Mouse (Mus musculus) MEL (cell line): ENCODE results near the gene Dcdc2b. TPM values are rescaled to one million over a fixed set of nuclear protein-coding genes. Genes with fewer than 3 reads are reported as not detected.

Source experiments
- DNase-seq: peaks from one replicate; pipeline ENCODE4 v3.0.0; 2011; ENCODE audit warnings: low read depth, low spot score
- H3K27ac ChIP-seq: 2 replicates; pipeline ENCODE4 v1.5.1; 2012; ENCODE audit warnings: low read depth, mild to moderate bottlenecking, control low read depth, low read length, moderate library complexity; ENCODE audit not compliant: control insufficient read depth
- H3K27me3 ChIP-seq, 2 experiments: fragments of 150-350 bp in 1 of 2; sonication (generic) in 1 of 2; 2 replicates each; pipeline ENCODE4 v1.6.1; 2012; ENCODE audit warnings: low read length in 2 of 2, mild to moderate bottlenecking in 2 of 2, improper control_type of control experiment in 1 of 2, moderate library complexity in 1 of 2; ENCODE audit not compliant: insufficient read depth in 2 of 2, control insufficient read depth in 1 of 2
- H3K36me3 ChIP-seq, 2 experiments: 2 replicates each; pipeline ENCODE4 v1.6.1; 2012 to 2014; ENCODE audit warnings: low read length in 2 of 2, improper control_type of control experiment in 1 of 2, inconsistent platforms in 1 of 2, mild to moderate bottlenecking in 1 of 2; ENCODE audit not compliant: insufficient read depth in 2 of 2, control insufficient read depth in 1 of 2
- H3K4me1 ChIP-seq, 2 experiments: fragments of 150-350 bp in 1 of 2; sonication (generic) in 1 of 2; 2 replicates each; pipeline ENCODE4 v1.6.1; 2012; ENCODE audit warnings: low read length in 2 of 2, improper control_type of control experiment in 1 of 2, mild to moderate bottlenecking in 1 of 2; ENCODE audit not compliant: insufficient read depth in 2 of 2, control insufficient read depth in 1 of 2
- H3K4me3 ChIP-seq, 2 experiments: fragments of 150-350 bp in 1 of 2; sonication (generic) in 1 of 2; 2 replicates each; pipeline ENCODE4 v1.5.1; 2012; ENCODE audit warnings: low read depth in 2 of 2, low read length in 2 of 2, mild to moderate bottlenecking in 2 of 2, moderate library complexity in 2 of 2, control low read depth in 1 of 2, improper control_type of control experiment in 1 of 2; ENCODE audit not compliant: control insufficient read depth in 1 of 2, insufficient read depth in 1 of 2
- H3K79me2 ChIP-seq: 2 replicates; pipeline ENCODE4 v1.6.1; 2012; ENCODE audit warnings: mild to moderate bottlenecking, low read length, moderate library complexity; ENCODE audit not compliant: control insufficient read depth, poor library complexity, insufficient read depth
- H3K9ac ChIP-seq: 2 replicates; pipeline ENCODE4 v1.6.1; 2012; ENCODE audit warnings: low read depth, mild to moderate bottlenecking, control low read depth, low read length, moderate library complexity; ENCODE audit not compliant: control insufficient read depth, poor library complexity, severe bottlenecking
- H3K9me3 ChIP-seq: fragments of 150-350 bp; sonication (generic); replicated peaks from 2 replicates; pipeline ENCODE4 v1.6.1; 2012; ENCODE audit warnings: mild to moderate bottlenecking, low read length, improper control_type of control experiment, moderate library complexity; ENCODE audit not compliant: insufficient read depth
- BHLHE40 ChIP-seq: IDR thresholded peaks from 2 replicates; pipeline ENCODE4 v1.6.1; 2012; ENCODE audit warnings: low read depth, mild to moderate bottlenecking, inconsistent platforms, low read length, improper control_type of control experiment, borderline replicate concordance
- CHD1 ChIP-seq: IDR thresholded peaks from 2 replicates; pipeline ENCODE4 v1.6.1; 2012; ENCODE audit warnings: low read depth, mild to moderate bottlenecking, inconsistent platforms, low read length, improper control_type of control experiment
- CTCF ChIP-seq, 3 experiments: IDR thresholded peaks in 2 of 3; conservative IDR thresholded peaks in 1 of 3; 2 replicates each; pipeline ENCODE4 v1.5.1; 2011 to 2012; ENCODE audit warnings: low read length in 3 of 3, low read depth in 2 of 3, mild to moderate bottlenecking in 2 of 3, improper control_type of control experiment in 1 of 3, inconsistent platforms in 1 of 3, mixed read lengths in 1 of 3, moderate library complexity in 1 of 3; ENCODE audit not compliant: control insufficient read depth in 1 of 3, insufficient read depth in 1 of 3, poor library complexity in 1 of 3, severe bottlenecking in 1 of 3
- ELF1 ChIP-seq: IDR thresholded peaks from 2 replicates; pipeline ENCODE4 v1.6.1; 2014; ENCODE audit warnings: low read depth, mild to moderate bottlenecking, inconsistent platforms, low read length, improper control_type of control experiment, moderate library complexity
- EP300 ChIP-seq, 2 experiments: IDR thresholded peaks; 2 replicates each; pipeline ENCODE4 v1.6.1; 2011; ENCODE audit warnings: improper control_type of control experiment in 2 of 2, low read length in 2 of 2, low read depth in 1 of 2, mild to moderate bottlenecking in 1 of 2
- ETS1 ChIP-seq: IDR thresholded peaks from 2 replicates; pipeline ENCODE4 v1.6.1; 2012; ENCODE audit warnings: low read depth, mild to moderate bottlenecking, inconsistent platforms, low read length, improper control_type of control experiment, moderate library complexity
- GABPA ChIP-seq: IDR thresholded peaks from 2 replicates; pipeline ENCODE4 v1.6.1; 2012; ENCODE audit warnings: low read depth, mild to moderate bottlenecking, inconsistent platforms, low read length, improper control_type of control experiment, moderate library complexity
- GATA1 ChIP-seq: IDR thresholded peaks from 2 replicates; pipeline ENCODE4 v1.6.1; 2011; ENCODE audit warnings: low read depth, low read length, improper control_type of control experiment
- HCFC1 ChIP-seq: IDR thresholded peaks from 2 replicates; pipeline ENCODE4 v1.6.1; 2012; ENCODE audit warnings: low read depth, mild to moderate bottlenecking, inconsistent platforms, low read length, improper control_type of control experiment, moderate library complexity
- JUND ChIP-seq: IDR thresholded peaks from 2 replicates; pipeline ENCODE4 v1.6.1; 2011; ENCODE audit warnings: low read depth, mild to moderate bottlenecking, improper control_type of control experiment, low read length
- KAT2A ChIP-seq: conservative IDR thresholded peaks from 2 replicates; pipeline ENCODE4 v1.6.1; 2012; ENCODE audit warnings: low read depth, low read length, improper control_type of control experiment, inconsistent platforms
- MAFK ChIP-seq: IDR thresholded peaks from 2 replicates; pipeline ENCODE4 v1.6.1; 2011; ENCODE audit warnings: low read depth, mild to moderate bottlenecking, low read length, improper control_type of control experiment, borderline replicate concordance
- MAX ChIP-seq: IDR thresholded peaks from 2 replicates; pipeline ENCODE4 v1.6.1; 2011; ENCODE audit warnings: low read length, improper control_type of control experiment
- MAZ ChIP-seq: IDR thresholded peaks from 2 replicates; pipeline ENCODE4 v1.6.1; 2012; ENCODE audit warnings: low read depth, mild to moderate bottlenecking, inconsistent platforms, low read length, improper control_type of control experiment
- MEF2A ChIP-seq: IDR thresholded peaks from 2 replicates; pipeline ENCODE4 v1.6.1; 2014; ENCODE audit warnings: low read depth, mild to moderate bottlenecking, inconsistent platforms, low read length, improper control_type of control experiment; ENCODE audit not compliant: poor library complexity, insufficient replicate concordance, severe bottlenecking; ENCODE audit errors: extremely low read depth
- MXI1 ChIP-seq: IDR thresholded peaks from 2 replicates; pipeline ENCODE4 v1.6.1; 2011; ENCODE audit warnings: mild to moderate bottlenecking, low read depth, low read length, improper control_type of control experiment
- MYB ChIP-seq: IDR thresholded peaks from 2 replicates; pipeline ENCODE4 v1.6.1; 2011; ENCODE audit warnings: mild to moderate bottlenecking, low read depth, low read length, improper control_type of control experiment
- MYC ChIP-seq: IDR thresholded peaks from 2 replicates; pipeline ENCODE4 v1.6.1; 2011; ENCODE audit warnings: low read depth, mild to moderate bottlenecking, low read length, improper control_type of control experiment, moderate library complexity
- NELFE ChIP-seq: IDR thresholded peaks from 2 replicates; pipeline ENCODE4 v1.6.1; 2011; ENCODE audit warnings: low read depth, low read length, improper control_type of control experiment
- NRF1 ChIP-seq: IDR thresholded peaks from 2 replicates; pipeline ENCODE4 v1.6.1; 2014; ENCODE audit warnings: low read depth, mild to moderate bottlenecking, inconsistent platforms, low read length, improper control_type of control experiment, moderate library complexity; ENCODE audit not compliant: poor library complexity, insufficient read depth, severe bottlenecking
- POLR2A ChIP-seq, 2 experiments: IDR thresholded peaks; 2 replicates each; pipeline ENCODE4 v1.6.1; 2011 to 2012; ENCODE audit warnings: low read length in 2 of 2, mild to moderate bottlenecking in 2 of 2, control low read depth in 1 of 2, improper control_type of control experiment in 1 of 2, low read depth in 1 of 2, moderate library complexity in 1 of 2; ENCODE audit not compliant: control insufficient read depth in 1 of 2, insufficient read depth in 1 of 2, poor library complexity in 1 of 2
- POLR2AphosphoS2 ChIP-seq: IDR thresholded peaks from 2 replicates; pipeline ENCODE4 v1.6.1; 2011; ENCODE audit warnings: low read length, improper control_type of control experiment
- POLR2AphosphoS5 ChIP-seq: IDR thresholded peaks from 2 replicates; pipeline ENCODE4 v1.6.1; 2012; ENCODE audit warnings: low read depth, borderline replicate concordance, mild to moderate bottlenecking, inconsistent platforms, low read length, moderate library complexity, mixed read lengths
- RAD21 ChIP-seq: IDR thresholded peaks from 2 replicates; pipeline ENCODE4 v1.6.1; 2011; ENCODE audit warnings: mild to moderate bottlenecking, low read depth, low read length, improper control_type of control experiment
- SIN3A ChIP-seq: IDR thresholded peaks from 2 replicates; pipeline ENCODE4 v1.6.1; 2012; ENCODE audit warnings: low read length, improper control_type of control experiment, inconsistent platforms
- SMC3 ChIP-seq: IDR thresholded peaks from 2 replicates; pipeline ENCODE4 v1.6.1; 2011; ENCODE audit warnings: low read depth, low read length, improper control_type of control experiment
- TAL1 ChIP-seq: IDR thresholded peaks from 2 replicates; pipeline ENCODE4 v1.6.1; 2012; ENCODE audit warnings: mild to moderate bottlenecking, inconsistent platforms, low read length, moderate library complexity, mixed read lengths
- TBP ChIP-seq: IDR thresholded peaks from 2 replicates; pipeline ENCODE4 v1.8.0; 2011; ENCODE audit warnings: low read depth, low read length, improper control_type of control experiment
- UBTF ChIP-seq: IDR thresholded peaks from 2 replicates; pipeline ENCODE4 v1.6.1; 2012; ENCODE audit warnings: low read depth, mild to moderate bottlenecking, inconsistent platforms, low read length, improper control_type of control experiment, moderate library complexity, borderline replicate concordance; ENCODE audit not compliant: insufficient read depth
- USF1 ChIP-seq: IDR thresholded peaks from 2 replicates; pipeline ENCODE4 v1.6.1; 2014; ENCODE audit warnings: low read depth, mild to moderate bottlenecking, inconsistent platforms, low read length, improper control_type of control experiment, moderate library complexity
- USF2 ChIP-seq, 2 experiments: IDR thresholded peaks; 2 replicates each; pipeline ENCODE4 v1.6.1; 2011 to 2012; ENCODE audit warnings: improper control_type of control experiment in 2 of 2, low read length in 2 of 2, borderline replicate concordance in 1 of 2, inconsistent platforms in 1 of 2, low read depth in 1 of 2, mild to moderate bottlenecking in 1 of 2; ENCODE audit not compliant: insufficient read depth in 1 of 2
- ZC3H11A ChIP-seq: IDR thresholded peaks from 2 replicates; pipeline ENCODE4 v1.6.1; 2012; ENCODE audit warnings: low read depth, mild to moderate bottlenecking, inconsistent platforms, low read length, improper control_type of control experiment
- ZKSCAN1 ChIP-seq: IDR thresholded peaks from 2 replicates; pipeline ENCODE4 v1.6.1; 2012; ENCODE audit warnings: low read depth, mild to moderate bottlenecking, inconsistent platforms, low read length, improper control_type of control experiment, moderate library complexity
- ZMIZ1 ChIP-seq: IDR thresholded peaks from 2 replicates; pipeline ENCODE4 v1.6.1; 2012; ENCODE audit warnings: low read depth, mild to moderate bottlenecking, inconsistent platforms, low read length, improper control_type of control experiment, moderate library complexity
- ZNF384 ChIP-seq: IDR thresholded peaks from 2 replicates; pipeline ENCODE4 v1.6.1; 2012; ENCODE audit warnings: low read depth, mild to moderate bottlenecking, inconsistent platforms, low read length, improper control_type of control experiment
- polyA plus RNA-seq, 2 experiments: library from polyadenylated mRNA; stranded (reverse) in 1 of 2; unstranded in 1 of 2; fragments of >175 nt in 1 of 2; fragments of >200 nt in 1 of 2; gene quantifications; 2 replicates each; pipeline versions ENCODE4 v1.2.1 to v1.2.4; 2012; ENCODE audit warnings: low replicate concordance in 2 of 2, low read depth in 1 of 2; ENCODE audit not compliant: insufficient read length in 2 of 2, insufficient read depth in 1 of 2, missing spikeins in 1 of 2
- total RNA-seq: library from RNA; depleted of rRNA; stranded (reverse); fragments of 300-350 nt; gene quantifications from 2 replicates; pipeline ENCODE4 v1.2.3, GENCODE M21; 2012

Gene Dcdc2b
- total and polyA plus RNA-seq, 3 experiments, result 1.3 TPM; not detected in 2

- peak; percentile 99 for DNase-seq
- H3K27me3 ChIP-seq, result no peaks in the 10 kb centered on the region
- H3K27ac ChIP-seq, result peak within 1 kb of the TSS; percentile 97
- H3K9ac ChIP-seq, result peak within 1 kb of the TSS; percentile 98
- H3K4me1 ChIP-seq, result peaks cover 0 to 20% of the 10 kb centered on the region in 2 experiments; a peak in 2 of 4 replicates
- H3K9me3 ChIP-seq, result no peaks in the 10 kb centered on the region
- peaks cover 20% of the 10 kb centered on the region for H3K79me2 ChIP-seq
- H3K4me3 ChIP-seq, result peak within 1 kb of the TSS; percentile 73 to 91
- H3K36me3 ChIP-seq, result peaks cover 6 to 11% of the 10 kb centered on the region in 2 experiments; a peak in 3 of 4 replicates
- peak; percentile 81 for TF ChIP-seq MXI1
- TF ChIP-seq CHD1, result no peak
- TF ChIP-seq MYC, result peak; percentile 85
- peak; percentile 90 for TF ChIP-seq USF1
- peak; percentile 96 for TF ChIP-seq HCFC1
- TF ChIP-seq ZC3H11A, result no peak
- no peak for TF ChIP-seq GATA1
- no peak for TF ChIP-seq EP300 (IDR thresholded peaks at IDR 0.05; ENCODE audit: low read depth in 1 of 2, low read length in 2 of 2)
- TF ChIP-seq NELFE, result peak; percentile 97
- 0 out of 2 replicates have a peak, but pooled peaks have one; percentile 33 for TF ChIP-seq BHLHE40
- TF ChIP-seq MAX, result peak; percentile 90
- TF ChIP-seq MAFK, result no peak
- TF ChIP-seq KAT2A, result peak; percentile 87
- no peak for TF ChIP-seq USF2 (IDR thresholded peaks at IDR 0.05; ENCODE audit: borderline replicate concordance in 1 of 2, insufficient read depth in 1 of 2, low read depth in 1 of 2, low read length in 2 of 2)
- peak; percentile 68 for TF ChIP-seq SIN3A
- TF ChIP-seq POLR2A (IDR thresholded peaks at IDR 0.05; ENCODE audit: control insufficient read depth in 1 of 2, insufficient read depth in 1 of 2, low read depth in 1 of 2, low read length in 2 of 2, poor library complexity in 1 of 2), result peak; percentile 92 to 95
- TF ChIP-seq ZNF384, result peak; percentile 99
- 0 out of 2 replicates have a peak, but pooled peaks have one; percentile 37 for TF ChIP-seq MEF2A
- no peak for TF ChIP-seq MYB
- no peak for TF ChIP-seq TAL1
- TF ChIP-seq UBTF, result no peak
- no peak; the same call in 1 of the 2 replicates for TF ChIP-seq ZKSCAN1
- TF ChIP-seq POLR2AphosphoS2, result no peak; the same call in 1 of the 2 replicates
- peak in 1 of 3 experiments; percentile 20; a peak in 1 of 6 replicates for TF ChIP-seq CTCF (IDR thresholded peaks at IDR 0.05 in 2 of 3, conservative IDR thresholded peaks at IDR 0.05 in 1 of 3; ENCODE audit: control insufficient read depth in 1 of 3, insufficient read depth in 1 of 3, low read depth in 2 of 3, low read length in 3 of 3, poor library complexity in 1 of 3, severe bottlenecking in 1 of 3)
- TF ChIP-seq GABPA, result no peak
- no peak for TF ChIP-seq ETS1
- peak; percentile 84 for TF ChIP-seq ZMIZ1
- peak; percentile 69 for TF ChIP-seq ELF1
- TF ChIP-seq RAD21, result no peak
- peak; percentile 61 for TF ChIP-seq TBP
- no peak for TF ChIP-seq POLR2AphosphoS5
- peak; percentile 75; the same call in 1 of the 2 replicates for TF ChIP-seq MAZ
- no peak for TF ChIP-seq JUND
- TF ChIP-seq SMC3, result no peak
- TF ChIP-seq NRF1, result peak; percentile 83
Measured at GRCm38 (mm10) chr4:129640638-129641467, 26.8 kb upstream of the Dcdc2b start, which contains the start of gene Txlna. Txlna (minus strand) TSS chr4:129641065.
